Mouse (Mus musculus) forebrain, embryonic 13.5 days (tissue): Measurements from ENCODE around the gene Ndufb5. TPM values are rescaled to one million over a fixed set of nuclear protein-coding genes. Genes with fewer than 3 reads are reported as not detected.
"Not testable (repeated sequence)": the region's sequence is repeated elsewhere in the genome, so short reads cannot be mapped to it uniquely, and the experiment has no call there.

Source experiments
- ATAC-seq: fragments of 200-750 bp; cut with Nextera tagmentation; 2 replicates; pipeline ENCODE4 v1.8.0; 2017
- H3K27ac ChIP-seq: fragments of 300-500 bp; sonication (generic); 2 replicates; pipeline ENCODE4 v1.5.1; 2015; ENCODE audit warnings: inconsistent platforms, mild to moderate bottlenecking, moderate library complexity
- H3K27me3 ChIP-seq: fragments of 300-500 bp; sonication (generic); 2 replicates; pipeline ENCODE4 v1.6.1; 2015; ENCODE audit warnings: mild to moderate bottlenecking, inconsistent platforms
- H3K36me3 ChIP-seq: fragments of 300-500 bp; sonication (generic); 2 replicates; pipeline ENCODE4 v1.6.1; 2015; ENCODE audit warnings: mild to moderate bottlenecking, inconsistent platforms; ENCODE audit not compliant: poor library complexity, severe bottlenecking
- H3K4me1 ChIP-seq: fragments of 300-500 bp; sonication (generic); 2 replicates; pipeline ENCODE4 v1.6.1; 2015; ENCODE audit warnings: inconsistent platforms
- H3K4me2 ChIP-seq: fragments of 300-500 bp; sonication (generic); 2 replicates; pipeline ENCODE4 v1.6.1; 2015; ENCODE audit warnings: inconsistent platforms, mild to moderate bottlenecking, moderate library complexity
- H3K4me3 ChIP-seq: fragments of 300-500 bp; sonication (generic); 2 replicates; pipeline ENCODE4 v1.5.1; 2015; ENCODE audit warnings: mild to moderate bottlenecking, inconsistent platforms
- H3K9ac ChIP-seq: fragments of 300-500 bp; sonication (generic); 2 replicates; pipeline ENCODE4 v1.6.1; 2015; ENCODE audit warnings: mild to moderate bottlenecking, inconsistent platforms
- H3K9me3 ChIP-seq: fragments of 300-500 bp; sonication (generic); replicated peaks from 2 replicates; pipeline ENCODE4 v1.6.1; 2016; ENCODE audit warnings: inconsistent platforms
- WGBS: fragments of 180-500 bp; shearing (Covaris S2); methylation state at CpG from one replicate; pipeline ENCODE4 v1.1.7; 2015; 5-methylcytosine and 5-hydroxymethylcytosine counted together
- polyA plus RNA-seq: library from polyadenylated mRNA; unstranded; fragments of >200 nt; fragmentation: Nextera tagmentation; extraction: Ambion mirVana; gene quantifications from 2 replicates; pipeline ENCODE4 v1.2.1, GENCODE M21; 2015

Gene Ndufb5
- polyA plus RNA-seq, 1 experiment from 2014 or later: 338 TPM

- Histone ChIP-seq H3K9me3 (0 out of 2 replicates have a peak, but pooled peaks cover 3% of the 10 kb centered on the region), H3K4me3 (no peak overlapping the region), H3K4me2 (no peak overlapping the region), H3K27ac (no peak overlapping the region), H3K36me3 (peaks cover 35% of the 10 kb centered on the region), H3K27me3 (no peaks in the 10 kb centered on the region), H3K9ac (no peak overlapping the region), H3K4me1 (peaks cover 18% of the 10 kb centered on the region)
- WGBS: 96% methylated on average over 2 of the region's 2 CpGs
- ATAC-seq: no peak
Measured at GRCm38 (mm10) chr3:32742276-32742780, 5.5 kb downstream of the Ndufb5 start.

GRCm38 (mm10) chr3:32745001-32745400 lies 8.2 kb downstream of the Ndufb5 start:
- no peak overlapping the region for H3K4me2 ChIP-seq
- H3K9me3 ChIP-seq: 0 out of 2 replicates have a peak, but pooled peaks cover 3% of the 10 kb centered on the region
- 96% methylated on average over 6 of the region's 6 CpGs for WGBS
- peaks cover 56% of the 10 kb centered on the region for H3K36me3 ChIP-seq
- H3K27me3 ChIP-seq: no peaks in the 10 kb centered on the region
- H3K9ac ChIP-seq: no peak overlapping the region
- no peaks in the 10 kb centered on the region for H3K4me1 ChIP-seq
- H3K4me3 ChIP-seq: no peak overlapping the region
- no peak for ATAC-seq
- no peak overlapping the region for H3K27ac ChIP-seq

GRCm38 (mm10) chr3:32745426-32745825 lies 8.6 kb downstream of the Ndufb5 start:
- H3K9me3 ChIP-seq, H3K27me3 ChIP-seq, H3K27ac ChIP-seq: not testable (repeated sequence)

GRCm38 (mm10) chr3:32748384-32748783 lies 11.6 kb downstream of the Ndufb5 start:
- H3K27ac ChIP-seq: no peak overlapping the region
- no peaks in the 10 kb centered on the region for H3K4me1 ChIP-seq
- no peak overlapping the region for H3K4me2 ChIP-seq
- no peak for ATAC-seq
- H3K27me3 ChIP-seq: no peaks in the 10 kb centered on the region
- 91% methylated on average over 9 of the region's 9 CpGs for WGBS
- H3K4me3 ChIP-seq: no peak overlapping the region
- H3K9ac ChIP-seq: no peak overlapping the region
- H3K9me3 ChIP-seq: 0 out of 2 replicates have a peak, but pooled peaks cover 3% of the 10 kb centered on the region
- peaks cover 73% of the 10 kb centered on the region for H3K36me3 ChIP-seq

More at GRCm38 (mm10) chr3:32745426-32745825, 8.6 kb downstream of the Ndufb5 start:
- ATAC-seq, H3K4me2 ChIP-seq, H3K4me3 ChIP-seq, H3K9ac ChIP-seq, H3K4me1 ChIP-seq: not testable (repeated sequence)
- peaks cover 56% of the 10 kb centered on the region for H3K36me3 ChIP-seq

- H3K4me3 ChIP-seq: no peak overlapping the region
- H3K4me1 ChIP-seq: no peaks in the 10 kb centered on the region
- H3K27ac ChIP-seq: no peak overlapping the region
- no peaks in the 10 kb centered on the region for H3K27me3 ChIP-seq
- H3K9ac ChIP-seq: no peak overlapping the region
- 0 out of 2 replicates have a peak, but pooled peaks cover 3% of the 10 kb centered on the region for H3K9me3 ChIP-seq
- 76% methylated on average over 4 of the region's 4 CpGs for WGBS
- H3K4me2 ChIP-seq: no peak overlapping the region
- ATAC-seq: peak; percentile 75
- H3K36me3 ChIP-seq: peaks cover 74% of the 10 kb centered on the region
Measured at GRCm38 (mm10) chr3:32749820-32750579, 13.2 kb downstream of the Ndufb5 start.

- WGBS: 90% methylated on average over 3 of the region's 3 CpGs
- peaks cover 38% of the 10 kb centered on the region for H3K36me3 ChIP-seq
- H3K9ac ChIP-seq: no peak overlapping the region
- H3K4me1 ChIP-seq: no peaks in the 10 kb centered on the region
- no peak overlapping the region for H3K4me3 ChIP-seq
- H3K27me3 ChIP-seq: no peaks in the 10 kb centered on the region
- no peak overlapping the region for H3K27ac ChIP-seq
- no peak for ATAC-seq
- H3K4me2 ChIP-seq: no peak overlapping the region
- no peaks in the 10 kb centered on the region for H3K9me3 ChIP-seq
Measured at GRCm38 (mm10) chr3:32754384-32754915, 17.7 kb downstream of the Ndufb5 start.

- H3K9me3 ChIP-seq: no peaks in the 10 kb centered on the region
- no peak for ATAC-seq
- WGBS: 63% methylated on average over 5 of the region's 5 CpGs
- H3K27me3 ChIP-seq: no peaks in the 10 kb centered on the region
- no peak overlapping the region for H3K4me2 ChIP-seq
- H3K9ac ChIP-seq: no peak overlapping the region
- H3K36me3 ChIP-seq: peaks cover 3% of the 10 kb centered on the region; the same call in 1 of the 2 replicates
- no peak overlapping the region for H3K4me3 ChIP-seq
- H3K4me1 ChIP-seq: no peaks in the 10 kb centered on the region
- no peak overlapping the region for H3K27ac ChIP-seq
Measured at GRCm38 (mm10) chr3:32759212-32759611, 22.4 kb downstream of the Ndufb5 start.

GRCm38 (mm10) chr3:32762962-32763361 lies 26.2 kb downstream of the Ndufb5 start:
- no peaks in the 10 kb centered on the region for H3K9me3 ChIP-seq
- no peak overlapping the region for H3K4me3 ChIP-seq
- H3K27ac ChIP-seq: no peak overlapping the region
- WGBS: 64% methylated on average over 8 of the region's 8 CpGs
- no peak overlapping the region for H3K9ac ChIP-seq
- no peaks in the 10 kb centered on the region for H3K36me3 ChIP-seq
- no peak for ATAC-seq
- no peak overlapping the region for H3K4me2 ChIP-seq
- no peaks in the 10 kb centered on the region for H3K27me3 ChIP-seq
- H3K4me1 ChIP-seq: no peaks in the 10 kb centered on the region

GRCm38 (mm10) chr3:32763902-32764301 lies 27.1 kb downstream of the Ndufb5 start:
- Histone ChIP-seq H3K9me3 (no peaks in the 10 kb centered on the region), H3K27ac (no peak overlapping the region), H3K4me1 (no peaks in the 10 kb centered on the region), H3K36me3 (no peaks in the 10 kb centered on the region), H3K4me2 (no peak overlapping the region), H3K27me3 (no peaks in the 10 kb centered on the region), H3K4me3 (no peak overlapping the region), H3K9ac (no peak overlapping the region)
- 55% methylated on average over 7 of the region's 7 CpGs for WGBS
- no peak for ATAC-seq

GRCm38 (mm10) chr3:32770781-32771180 lies 34.0 kb downstream of the Ndufb5 start:
- Histone ChIP-seq H3K4me3 (no peak overlapping the region), H3K9me3 (no peaks in the 10 kb centered on the region), H3K9ac (no peak overlapping the region), H3K4me1 (no peaks in the 10 kb centered on the region), H3K27me3 (no peaks in the 10 kb centered on the region), H3K27ac (no peak overlapping the region), H3K4me2 (no peak overlapping the region), H3K36me3 (no peaks in the 10 kb centered on the region)
- 83% methylated on average over 2 of the region's 2 CpGs for WGBS
- no peak for ATAC-seq
